Mouse (Mus musculus) CH12.LX (cell line): ENCODE data around the gene Hoxb8. TPM values are rescaled to one million over a fixed set of nuclear protein-coding genes. Genes with fewer than 3 reads are reported as not detected.

Experiments
- DNase-seq: peaks from one replicate; pipeline ENCODE4 v3.0.0-alpha.2; 2013; ENCODE audit errors: extremely low read depth
- H3K27ac ChIP-seq: 2 replicates; pipeline ENCODE4 v1.5.1; 2012; ENCODE audit warnings: low read depth, mild to moderate bottlenecking, control low read depth, moderate library complexity; ENCODE audit not compliant: insufficient read depth
- H3K27me3 ChIP-seq: replicated peaks from 2 replicates; pipeline ENCODE3; 2012; ENCODE audit warnings: inconsistent platforms
- H3K36me3 ChIP-seq, 2 experiments: replicated peaks in 1 of 2; 2 replicates each; pipeline versions ENCODE3 to v1.6.1; 2012; ENCODE audit warnings: inconsistent platforms in 1 of 2, low read length in 1 of 2, mild to moderate bottlenecking in 1 of 2, mixed read lengths in 1 of 2, moderate library complexity in 1 of 2; ENCODE audit not compliant: control insufficient read depth in 1 of 2, insufficient read depth in 1 of 2
- H3K4me1 ChIP-seq, 2 experiments: 2 replicates each; pipeline ENCODE4 v1.6.1; 2012; ENCODE audit warnings: inconsistent platforms in 1 of 2, moderate library complexity in 1 of 2; ENCODE audit not compliant: insufficient read depth in 2 of 2, control insufficient read depth in 1 of 2
- H3K4me2 ChIP-seq: 2 replicates; pipeline ENCODE4 v1.6.1; 2012; ENCODE audit warnings: low read depth, mild to moderate bottlenecking, control low read depth; ENCODE audit not compliant: poor library complexity, insufficient read depth, severe bottlenecking
- H3K4me3 ChIP-seq, 3 experiments: fragments of 150-350 bp in 1 of 3; sonication (generic) in 1 of 3; replicated peaks in 1 of 3; 2 replicates each; pipeline versions ENCODE3 to v1.5.1; 2011 to 2012; ENCODE audit warnings: low read depth in 2 of 3, low read length in 2 of 3, mild to moderate bottlenecking in 2 of 3, moderate library complexity in 2 of 3, control low read depth in 1 of 3, improper control_type of control experiment in 1 of 3, inconsistent platforms in 1 of 3, mixed read lengths in 1 of 3; ENCODE audit not compliant: poor library complexity in 1 of 3
- H3K79me2 ChIP-seq: replicated peaks from 2 replicates; pipeline ENCODE4 v1.6.1; 2012; ENCODE audit warnings: mild to moderate bottlenecking, moderate library complexity; ENCODE audit not compliant: control insufficient read depth, poor library complexity, insufficient read depth, severe bottlenecking; ENCODE audit errors: extremely low read depth
- H3K9ac ChIP-seq: 2 replicates; pipeline ENCODE4 v1.6.1; 2012; ENCODE audit warnings: low read depth, mild to moderate bottlenecking, control low read depth, moderate library complexity; ENCODE audit not compliant: insufficient read depth
- H3K9me3 ChIP-seq: replicated peaks from 2 replicates; pipeline ENCODE3; 2012; ENCODE audit warnings: low read length, inconsistent platforms, mixed read lengths
- BHLHE40 ChIP-seq: IDR thresholded peaks from 2 replicates; pipeline ENCODE4 v1.6.1; 2011; ENCODE audit warnings: mild to moderate bottlenecking, low read depth, low read length, improper control_type of control experiment
- CHD1 ChIP-seq: IDR thresholded peaks from 2 replicates; pipeline ENCODE4 v1.6.1; 2012; ENCODE audit warnings: low read depth, low read length, improper control_type of control experiment, inconsistent platforms
- CTCF ChIP-seq, 2 experiments: IDR thresholded peaks in 1 of 2; conservative IDR thresholded peaks in 1 of 2; 2 replicates each; pipeline ENCODE4 v1.5.1; 2011 to 2012; ENCODE audit warnings: low read depth in 2 of 2, low read length in 2 of 2, improper control_type of control experiment in 1 of 2, inconsistent platforms in 1 of 2, mild to moderate bottlenecking in 1 of 2, moderate library complexity in 1 of 2
- EP300 ChIP-seq: IDR thresholded peaks from 2 replicates; pipeline ENCODE4 v1.6.1; 2011; ENCODE audit warnings: low read length, improper control_type of control experiment
- ETS1 ChIP-seq: conservative IDR thresholded peaks from 2 replicates; pipeline ENCODE4 v1.6.1; 2012; ENCODE audit warnings: low read depth, mild to moderate bottlenecking, inconsistent platforms, low read length, improper control_type of control experiment, moderate library complexity
- HCFC1 ChIP-seq: IDR thresholded peaks from 2 replicates; pipeline ENCODE4 v1.6.1; 2012; ENCODE audit warnings: low read depth, mild to moderate bottlenecking, inconsistent platforms, low read length, improper control_type of control experiment
- IRF4 ChIP-seq: IDR thresholded peaks from 2 replicates; pipeline ENCODE4 v1.6.1; 2014; ENCODE audit warnings: low read depth, mild to moderate bottlenecking, inconsistent platforms, low read length, improper control_type of control experiment
- JUND ChIP-seq: conservative IDR thresholded peaks from 2 replicates; pipeline ENCODE4 v1.6.1; 2011; ENCODE audit warnings: low read depth, low read length, improper control_type of control experiment
- MAFK ChIP-seq: IDR thresholded peaks from 2 replicates; pipeline ENCODE4 v1.6.1; 2011; ENCODE audit warnings: low read length, improper control_type of control experiment; ENCODE audit not compliant: insufficient replicate concordance
- MEF2A ChIP-seq: IDR thresholded peaks from 2 replicates; pipeline ENCODE4 v1.6.1; 2014; ENCODE audit warnings: low read depth, mild to moderate bottlenecking, inconsistent platforms, low read length, improper control_type of control experiment, borderline replicate concordance
- POLR2A ChIP-seq: IDR thresholded peaks from 2 replicates; pipeline ENCODE4 v1.6.1; 2011; ENCODE audit warnings: low read depth, mild to moderate bottlenecking, improper control_type of control experiment, low read length
- POLR2AphosphoS2 ChIP-seq: IDR thresholded peaks from 2 replicates; pipeline ENCODE4 v1.6.1; 2011; ENCODE audit warnings: low read depth, low read length, improper control_type of control experiment
- RCOR1 ChIP-seq: conservative IDR thresholded peaks from 2 replicates; pipeline ENCODE4 v1.6.1; 2012; ENCODE audit warnings: low read depth, mild to moderate bottlenecking, inconsistent platforms, low read length, improper control_type of control experiment
- SIN3A ChIP-seq: IDR thresholded peaks from 2 replicates; pipeline ENCODE4 v1.6.1; 2012; ENCODE audit warnings: low read length, improper control_type of control experiment, inconsistent platforms
- SMC3 ChIP-seq: IDR thresholded peaks from 2 replicates; pipeline ENCODE4 v1.6.1; 2011; ENCODE audit warnings: low read depth, low read length, improper control_type of control experiment
- TBP ChIP-seq: conservative IDR thresholded peaks from 2 replicates; pipeline ENCODE4 v1.6.1; 2011; ENCODE audit warnings: low read depth, low read length, improper control_type of control experiment
- USF1 ChIP-seq: IDR thresholded peaks from 2 replicates; pipeline ENCODE4 v1.6.1; 2014; ENCODE audit warnings: low read depth, mild to moderate bottlenecking, inconsistent platforms, low read length, improper control_type of control experiment
- USF2 ChIP-seq: conservative IDR thresholded peaks from 2 replicates; pipeline ENCODE4 v1.6.1; 2011; ENCODE audit warnings: low read depth, low read length, improper control_type of control experiment
- ZC3H11A ChIP-seq: IDR thresholded peaks from 2 replicates; pipeline ENCODE4 v1.6.1; 2012; ENCODE audit warnings: low read depth, mild to moderate bottlenecking, inconsistent platforms, low read length, improper control_type of control experiment
- ZKSCAN1 ChIP-seq: IDR thresholded peaks from 2 replicates; pipeline ENCODE4 v1.6.1; 2012; ENCODE audit warnings: low read depth, inconsistent platforms, low read length, improper control_type of control experiment, borderline replicate concordance
- ZMIZ1 ChIP-seq: IDR thresholded peaks from 2 replicates; pipeline ENCODE4 v1.6.1; 2012; ENCODE audit warnings: low read depth, mild to moderate bottlenecking, inconsistent platforms, low read length, improper control_type of control experiment
- ZNF384 ChIP-seq: IDR thresholded peaks from 2 replicates; pipeline ENCODE4 v1.6.1; 2012; ENCODE audit warnings: low read depth, low read length, improper control_type of control experiment, inconsistent platforms
- dilution Hi-C: fragments of 300-500 bp; cut with MboI; formaldehyde crosslinking; loops from 2 replicates; pipeline ENCODE4 v1.14.3; 2020; ENCODE audit warnings: low sequenced_read_pairs; ENCODE audit not compliant: extremely low pct_unique_long_range_greater_than_20kb, extremely low pct_ligation_motif_present
- in situ Hi-C: fragments of 300-500 bp; cut with MboI; formaldehyde crosslinking; loops from 3 replicates; pipeline ENCODE4 v1.14.3; 2019; ENCODE audit warnings: low sequenced_read_pairs, low pct_ligation_motif_present, low pct_unique_long_range_greater_than_20kb, mixed read lengths
- polyA plus RNA-seq: library from polyadenylated mRNA; unstranded; fragments of >175 nt; gene quantifications from 2 replicates; pipeline ENCODE4 v1.2.1, GENCODE M21; 2012; ENCODE audit warnings: low read depth; ENCODE audit not compliant: insufficient read length
- total RNA-seq, 2 experiments: library from RNA; depleted of rRNA; stranded (reverse); fragments of 300-350 nt in 1 of 2; fragments of >200 nt in 1 of 2; gene quantifications; 2 replicates each; pipeline ENCODE4 v1.2.3; 2012 to 2014

The Hoxb8 gene
- total and polyA plus RNA-seq, 3 experiments = not detected

DNA sequence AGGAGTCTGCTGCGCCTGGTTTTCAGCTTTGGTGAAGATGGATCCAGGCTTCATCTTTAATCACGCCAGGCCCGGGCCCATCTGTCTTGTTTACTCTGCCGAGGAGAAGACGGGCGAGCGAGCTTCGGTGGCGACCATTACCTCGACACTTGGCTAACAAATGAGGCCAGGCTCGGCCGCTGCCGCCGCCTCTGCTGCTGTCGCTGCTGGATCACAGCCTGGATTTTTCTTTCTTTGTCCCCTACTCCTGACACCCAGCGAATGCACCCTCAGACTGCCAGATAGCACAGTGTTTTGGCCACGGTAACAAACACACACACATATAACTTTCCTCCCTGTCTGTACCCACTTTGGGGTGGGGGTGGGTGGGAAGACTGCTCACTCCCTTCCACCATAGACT is 39.0 kb downstream of the Hoxb8 start:
- Histone ChIP-seq H3K9ac (no peak overlapping the region), H3K4me3 (no peak overlapping the region), H3K4me1 (peaks cover 4 to 15% of the 10 kb centered on the region in 2 experiments; a peak in 2 of 4 replicates), H3K27me3 (peaks cover 7% of the 10 kb centered on the region), H3K36me3 (peaks cover 0 to 11% of the 10 kb centered on the region in 2 experiments)
- dilution Hi-C loops (no loop called here), in situ Hi-C loops (loop anchor here (25.0 kb wide), 1 partner anchor 217 kb away; no protein-coding TSS in a partner anchor)
- TF ChIP-seq RCOR1 (no peak), IRF4 (no peak), POLR2A (no peak), SIN3A (no peak), EP300 (no peak), MAFK (no peak), ZKSCAN1 (no peak), USF2 (no peak), SMC3 (no peak), ZMIZ1 (no peak), ETS1 (no peak), CTCF (conservative IDR thresholded peaks at IDR 0.05 in 1 of 2, IDR thresholded peaks at IDR 0.05 in 1 of 2; ENCODE audit: low read depth in 2 of 2, low read length in 2 of 2) (no peak), BHLHE40 (no peak), ZC3H11A (no peak), CHD1 (no peak), USF1 (no peak)
- TF ChIP-seq, all 38 proteins: peak for 0
- no peaks in the 10 kb centered on the region for H3K79me2 ChIP-seq
- no peak overlapping the region for H3K27ac ChIP-seq
- no peak for DNase-seq
- no peak overlapping the region for H3K4me2 ChIP-seq
- H3K9me3 ChIP-seq = no peaks in the 10 kb centered on the region

DNA sequence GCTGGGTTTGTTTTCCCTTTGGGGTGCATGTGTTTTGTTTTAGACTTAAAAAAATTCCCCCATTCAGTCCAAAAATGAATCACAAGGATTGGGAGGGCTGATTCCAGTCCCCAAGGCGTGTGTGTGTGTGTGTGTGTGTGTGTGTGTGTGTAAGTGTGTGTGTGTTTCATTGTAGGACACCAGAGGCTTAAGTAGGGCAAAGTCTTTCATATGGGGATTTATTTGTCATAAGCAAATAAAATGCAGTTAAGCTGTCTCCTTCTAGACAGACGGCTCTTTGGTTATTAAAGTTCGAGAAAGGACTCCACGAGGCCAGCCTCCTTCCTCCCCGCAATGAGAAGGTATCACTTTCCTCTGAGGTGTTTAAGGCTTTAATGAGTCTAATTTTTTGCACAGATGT is 40.1 kb downstream of the Hoxb8 start:
- peaks cover 0 to 11% of the 10 kb centered on the region in 2 experiments for H3K36me3 ChIP-seq
- no peaks in the 10 kb centered on the region for H3K27me3 ChIP-seq
- in situ Hi-C loops = loop anchor here (25.0 kb wide), 1 partner anchor 215 kb away; no protein-coding TSS in a partner anchor
- H3K9me3 ChIP-seq = no peaks in the 10 kb centered on the region
- H3K4me2 ChIP-seq = no peak overlapping the region
- dilution Hi-C loops = no loop called here
- H3K4me1 ChIP-seq = peaks cover 4 to 15% of the 10 kb centered on the region in 2 experiments; a peak in 2 of 4 replicates
- no peak for DNase-seq
- H3K79me2 ChIP-seq = no peaks in the 10 kb centered on the region
- H3K9ac ChIP-seq = no peak overlapping the region
- TF ChIP-seq POLR2AphosphoS2 = no peak
- TF ChIP-seq JUND = no peak
- TF ChIP-seq TBP = no peak
- no peak for TF ChIP-seq ETS1
- TF ChIP-seq MAFK = no peak
- no peak for TF ChIP-seq USF1
- TF ChIP-seq ZNF384 = no peak
- TF ChIP-seq USF2 = no peak
- no peak for TF ChIP-seq MEF2A
- TF ChIP-seq HCFC1 = no peak
- no peak for TF ChIP-seq POLR2A
- TF ChIP-seq, all 38 proteins: peak for 0
- no peak overlapping the region for H3K27ac ChIP-seq
- H3K4me3 ChIP-seq = no peak overlapping the region
